Mouse (Mus musculus) lung, adult 2 months (tissue): ENCODE data around the gene Xpot. TPM values are rescaled to one million over a fixed set of nuclear protein-coding genes. Genes with fewer than 3 reads are reported as not detected.

Experiments used
- DNase-seq: peaks from one replicate; pipeline ENCODE4 v3.0.0; 2022
- H3K4me1 ChIP-seq: fragments of 200-500 bp; 2 replicates; pipeline ENCODE4 v1.6.1; 2011; ENCODE audit warnings: low read length; ENCODE audit not compliant: control insufficient read depth, insufficient read depth
- H3K4me3 ChIP-seq: fragments of 200-500 bp; replicated peaks from 2 replicates; pipeline ENCODE3; 2011; ENCODE audit warnings: low read depth, mild to moderate bottlenecking, control low read depth, low read length; ENCODE audit errors: extremely low read depth
- CTCF ChIP-seq: fragments of 200-500 bp; IDR thresholded peaks from 2 replicates; pipeline ENCODE4 v1.5.1; 2011; ENCODE audit warnings: mild to moderate bottlenecking, low read length, control low read depth; ENCODE audit not compliant: insufficient read depth
- POLR2A ChIP-seq: fragments of 200-500 bp; IDR thresholded peaks from 2 replicates; pipeline ENCODE4 v1.6.1; 2011; ENCODE audit warnings: low read depth, mild to moderate bottlenecking, control low read depth, low read length, borderline replicate concordance; ENCODE audit errors: extremely low read depth
- WGBS: fragments of 180-500 bp; shearing (Covaris S2); methylation state at CpG from one replicate; pipeline ENCODE4 v1.1.7; 2018; 5-methylcytosine and 5-hydroxymethylcytosine counted together
- polyA plus RNA-seq: library from polyadenylated mRNA; depleted of rRNA; stranded (reverse); fragments of >200 nt; gene quantifications from 2 replicates; pipeline ENCODE4 v1.2.3, GENCODE M21; 2012

The Xpot gene
- polyA plus RNA-seq, 1 experiment, result 107 TPM

- WGBS, result 58% methylated on average over 12 of the region's 12 CpGs
- no peak overlapping the region for H3K4me3 ChIP-seq
- TF ChIP-seq POLR2A (no peak), CTCF (no peak)
- peaks cover 5% of the 10 kb centered on the region; the same call in 1 of the 2 replicates for H3K4me1 ChIP-seq
- DNase-seq, result no peak
Measured at GRCm38 (mm10) chr10:121583016-121583415, 43.1 kb downstream of the Xpot start.

- Histone ChIP-seq H3K4me1 (peaks cover 5% of the 10 kb centered on the region; the same call in 1 of the 2 replicates), H3K4me3 (no peak overlapping the region)
- 83% methylated on average over 8 of the region's 8 CpGs for WGBS
- TF ChIP-seq CTCF (no peak), POLR2A (no peak)
- DNase-seq, result no peak
Measured at GRCm38 (mm10) chr10:121582287-121582686, 43.8 kb downstream of the Xpot start.

- no peak overlapping the region for H3K4me3 ChIP-seq
- WGBS, result 75% methylated on average over 6 of the region's 6 CpGs
- H3K4me1 ChIP-seq, result peaks cover 5% of the 10 kb centered on the region; the same call in 1 of the 2 replicates
- DNase-seq, result no peak
- TF ChIP-seq CTCF (no peak), POLR2A (no peak)
Measured at GRCm38 (mm10) chr10:121581405-121581804, 44.7 kb downstream of the Xpot start.

GRCm38 (mm10) chr10:121580381-121580780 is 45.8 kb downstream of the Xpot start:
- peaks cover 5% of the 10 kb centered on the region; the same call in 1 of the 2 replicates for H3K4me1 ChIP-seq
- no peak for DNase-seq
- 93% methylated on average over 5 of the region's 5 CpGs for WGBS
- TF ChIP-seq CTCF, result no peak
- no peak for TF ChIP-seq POLR2A
- no peak overlapping the region for H3K4me3 ChIP-seq

- Histone ChIP-seq H3K4me3 (no peak overlapping the region), H3K4me1 (no peaks in the 10 kb centered on the region)
- 74% methylated on average over 9 of the region's 9 CpGs for WGBS
- DNase-seq, result no peak
- TF ChIP-seq CTCF, result no peak
Measured at GRCm38 (mm10) chr10:121576372-121576771, 49.8 kb downstream of the Xpot start.

GRCm38 (mm10) chr10:121571511-121572147 is 54.5 kb downstream of the Xpot start:
- WGBS, result 92% methylated on average over 22 of the region's 22 CpGs
- Histone ChIP-seq H3K4me1 (no peaks in the 10 kb centered on the region), H3K4me3 (no peak overlapping the region)
- no peak for TF ChIP-seq POLR2A
- no peak for TF ChIP-seq CTCF
- DNase-seq, result no peak

GRCm38 (mm10) chr10:121571031-121571430 is 55.1 kb downstream of the Xpot start:
- H3K4me1 ChIP-seq, result no peaks in the 10 kb centered on the region
- H3K4me3 ChIP-seq, result no peak overlapping the region
- no peak for DNase-seq
- TF ChIP-seq CTCF, result no peak
- TF ChIP-seq POLR2A, result no peak
- WGBS, result 86% methylated on average over 3 of the region's 3 CpGs

- no peak for TF ChIP-seq CTCF
- no peak for TF ChIP-seq POLR2A
- no peaks in the 10 kb centered on the region for H3K4me1 ChIP-seq
- no peak for DNase-seq
- WGBS, result 80% methylated on average over 6 of the region's 6 CpGs
- no peak overlapping the region for H3K4me3 ChIP-seq
Measured at GRCm38 (mm10) chr10:121569796-121570195, 56.3 kb downstream of the Xpot start.

GRCm38 (mm10) chr10:121569001-121569589 is 57.0 kb downstream of the Xpot start:
- no peaks in the 10 kb centered on the region for H3K4me1 ChIP-seq
- TF ChIP-seq POLR2A, result no peak
- TF ChIP-seq CTCF, result no peak
- no peak for DNase-seq
- 56% methylated on average over 23 of the region's 23 CpGs for WGBS
- H3K4me3 ChIP-seq, result no peak overlapping the region

GRCm38 (mm10) chr10:121568534-121568933 is 57.6 kb downstream of the Xpot start:
- WGBS, result 89% methylated on average over 7 of the region's 7 CpGs
- DNase-seq, result no peak
- Histone ChIP-seq H3K4me3 (no peak overlapping the region), H3K4me1 (no peaks in the 10 kb centered on the region)
- TF ChIP-seq CTCF (no peak), POLR2A (no peak)

- no peak for TF ChIP-seq CTCF
- TF ChIP-seq POLR2A, result no peak
- Histone ChIP-seq H3K4me1 (no peaks in the 10 kb centered on the region), H3K4me3 (no peak overlapping the region)
- DNase-seq, result no peak
- 95% methylated on average over 10 of the region's 10 CpGs for WGBS
Measured at GRCm38 (mm10) chr10:121568026-121568425, 58.1 kb downstream of the Xpot start.
